Mouse (Mus musculus): ENCODE measurements around the gene Tmem80.
A peak's percentile ranks its signal among the peaks of the same experiment; 100 is the strongest.

Gene Tmem80

GRCm38 (mm10) chr7:141327469-141328372, at the start of gene Tmem80, which contains the start of gene Deaf1:
Tmem80 (plus strand) TSS chr7:141327739.
Deaf1 (minus strand) TSS chr7:141327690.
- DNase-seq, result peak; percentile 100

GRCm38 (mm10) chr7:141278766-141279590, 48.6 kb upstream of the Tmem80 start, which contains the start of gene Sct:
Sct (minus strand) TSS chr7:141279133.
- DNase-seq, result no peak

GRCm38 (mm10) chr7:141281442-141281841, 46.1 kb upstream of the Tmem80 start:
- DNase-seq, result peak; percentile 68

GRCm38 (mm10) chr7:141282756-141283155, 44.8 kb upstream of the Tmem80 start:
- DNase-seq, result no peak

- DNase-seq, result no peak
Measured at GRCm38 (mm10) chr7:141288042-141288441, 39.5 kb upstream of the Tmem80 start.

- DNase-seq, result no peak
Measured at GRCm38 (mm10) chr7:141291921-141292582, 35.5 kb upstream of the Tmem80 start, which contains the start of gene Drd4. Drd4 (plus strand) TSS chr7:141292006.

GRCm38 (mm10) chr7:141292583-141293388, 34.8 kb upstream of the Tmem80 start:
- DNase-seq, result no peak

- DNase-seq, result no peak
Measured at GRCm38 (mm10) chr7:141293852-141294471, 33.6 kb upstream of the Tmem80 start.

GRCm38 (mm10) chr7:141294479-141294878, 33.1 kb upstream of the Tmem80 start:
- DNase-seq, result no peak

GRCm38 (mm10) chr7:141297926-141298650, 29.5 kb upstream of the Tmem80 start:
- DNase-seq, result no peak

- no peak for DNase-seq
Measured at GRCm38 (mm10) chr7:141299175-141299574, 28.4 kb upstream of the Tmem80 start.

- DNase-seq, result peak; percentile 60
Measured at GRCm38 (mm10) chr7:141301386-141301785, 26.2 kb upstream of the Tmem80 start.

- peak; percentile 59 for DNase-seq
Measured at GRCm38 (mm10) chr7:141302702-141303268, 24.8 kb upstream of the Tmem80 start.

GRCm38 (mm10) chr7:141304537-141304936, 23.0 kb upstream of the Tmem80 start:
- DNase-seq, result no peak

- DNase-seq, result no peak
Measured at GRCm38 (mm10) chr7:141314416-141314815, 13.1 kb upstream of the Tmem80 start.

GRCm38 (mm10) chr7:141315076-141315475, 12.5 kb upstream of the Tmem80 start:
- DNase-seq, result no peak

GRCm38 (mm10) chr7:141315974-141316373, 11.6 kb upstream of the Tmem80 start:
- peak; percentile 94 for DNase-seq

GRCm38 (mm10) chr7:141317619-141318132, 9.9 kb upstream of the Tmem80 start:
- DNase-seq, result peak; percentile 45

GRCm38 (mm10) chr7:141319446-141319845, 8.1 kb upstream of the Tmem80 start:
- DNase-seq, result no peak

GRCm38 (mm10) chr7:141324686-141325085, 2.9 kb upstream of the Tmem80 start:
- peak; percentile 48 for DNase-seq
